Mouse (Mus musculus) hindbrain, embryonic 13.5 days (tissue): ENCODE measurements around the gene Ncoa7. TPM values are rescaled to one million over a fixed set of nuclear protein-coding genes. Genes with fewer than 3 reads are reported as not detected.

Experiments
- ATAC-seq: fragments of 200-750 bp; cut with Nextera tagmentation; 2 replicates; pipeline ENCODE4 v1.8.0; 2017; ENCODE audit warnings: moderate TSS enrichment; ENCODE audit not compliant: low FRiP score
- H3K27ac ChIP-seq: fragments of 300-500 bp; sonication (generic); 2 replicates; pipeline ENCODE4 v1.5.1; 2015; ENCODE audit warnings: inconsistent platforms, mild to moderate bottlenecking, moderate library complexity
- H3K27me3 ChIP-seq: fragments of 300-500 bp; sonication (generic); 2 replicates; pipeline ENCODE4 v1.6.1; 2015; ENCODE audit warnings: mild to moderate bottlenecking, inconsistent platforms
- H3K36me3 ChIP-seq: fragments of 300-500 bp; sonication (generic); 2 replicates; pipeline ENCODE4 v1.6.1; 2015; ENCODE audit warnings: mild to moderate bottlenecking, inconsistent platforms
- H3K4me1 ChIP-seq: fragments of 300-500 bp; sonication (generic); replicated peaks from 2 replicates; pipeline ENCODE4 v1.6.1; 2015; ENCODE audit warnings: inconsistent platforms
- H3K4me2 ChIP-seq: fragments of 300-500 bp; sonication (generic); 2 replicates; pipeline ENCODE4 v1.6.1; 2015; ENCODE audit warnings: inconsistent platforms, mild to moderate bottlenecking, moderate library complexity
- H3K4me3 ChIP-seq: fragments of 300-500 bp; sonication (generic); 2 replicates; pipeline ENCODE4 v1.5.1; 2015; ENCODE audit warnings: mild to moderate bottlenecking, inconsistent platforms
- H3K9ac ChIP-seq: fragments of 300-500 bp; sonication (generic); 2 replicates; pipeline ENCODE4 v1.6.1; 2015; ENCODE audit warnings: mild to moderate bottlenecking, inconsistent platforms
- H3K9me3 ChIP-seq: fragments of 300-500 bp; sonication (generic); 2 replicates; pipeline ENCODE4 v1.6.1; 2016; ENCODE audit warnings: inconsistent platforms
- WGBS: fragments of 180-500 bp; shearing (Covaris S2); methylation state at CpG from one replicate; pipeline ENCODE4 v1.1.7; 2015; 5-methylcytosine and 5-hydroxymethylcytosine counted together
- polyA plus RNA-seq: library from polyadenylated mRNA; unstranded; fragments of >200 nt; fragmentation: Nextera tagmentation; extraction: Ambion mirVana; gene quantifications from 2 replicates; pipeline ENCODE4 v1.2.1, GENCODE M21; 2015

Ncoa7 gene
- polyA plus RNA-seq = 12.6 and 13.1 TPM in 2 replicates

DNA sequence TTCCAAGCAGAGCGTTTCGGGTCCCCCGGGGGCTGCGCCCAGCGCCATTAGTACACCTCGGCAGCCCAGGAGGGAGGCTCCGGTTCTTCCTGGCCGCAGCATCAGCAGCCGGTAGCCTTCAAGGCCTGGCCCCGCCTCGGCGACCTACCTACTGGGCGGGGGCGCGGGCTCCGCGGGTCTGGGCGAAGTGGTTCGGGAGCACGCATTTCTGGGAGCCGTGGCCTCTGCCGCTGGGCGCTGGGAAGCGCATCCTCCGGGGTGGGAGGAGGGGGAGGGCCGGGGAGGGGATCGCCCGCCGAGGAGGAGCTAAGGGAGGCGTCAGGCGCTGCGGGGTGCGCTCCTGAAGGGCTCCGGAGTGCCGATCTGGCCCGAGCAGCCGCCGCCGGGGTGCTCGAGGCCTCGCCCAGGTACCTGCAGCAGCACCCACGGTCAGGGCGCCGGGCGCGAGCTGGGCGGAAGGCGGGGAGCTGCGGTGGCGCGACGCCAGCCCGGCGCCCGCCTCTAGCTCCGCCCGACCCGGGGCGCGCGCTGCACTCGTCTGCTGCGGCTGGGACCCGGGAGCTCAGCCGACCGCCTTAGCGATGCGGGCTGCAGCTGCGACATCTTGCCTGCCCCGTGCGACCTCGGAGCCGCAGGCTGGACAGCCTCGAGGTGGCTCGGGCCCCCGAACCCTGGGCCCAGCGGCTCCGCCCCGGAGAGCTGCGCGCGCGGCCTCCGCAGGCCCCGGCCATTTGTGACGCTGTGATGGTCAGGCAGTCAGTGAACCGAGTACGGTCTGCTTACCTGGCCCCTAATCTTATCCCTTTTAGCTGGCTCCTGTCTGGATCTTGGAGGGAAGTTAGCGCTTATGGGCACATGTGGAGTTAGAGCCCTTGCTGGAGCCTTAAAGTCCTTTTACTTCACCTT is at the start of gene Ncoa7:
Gene Ncoa7, minus strand, starts transcription at position 646 of the 906 bp plus-strand sequence.
- H3K27ac ChIP-seq = peak within 1 kb of the TSS; percentile 97
- under 1% methylated on average over 71 of the region's 89 CpGs for WGBS
- no peaks in the 10 kb centered on the region for H3K9me3 ChIP-seq
- peak within 1 kb of the TSS; percentile 84 for H3K4me3 ChIP-seq
- H3K9ac ChIP-seq = peak within 1 kb of the TSS; percentile 91
- ATAC-seq = peak; percentile 94
- H3K4me1 ChIP-seq = peaks cover 10% of the 10 kb centered on the region
- H3K4me2 ChIP-seq = peak within 1 kb of the TSS; percentile 64
- H3K27me3 ChIP-seq = 0 out of 2 replicates have a peak, but pooled peaks cover 2% of the 10 kb centered on the region
- H3K36me3 ChIP-seq = no peaks in the 10 kb centered on the region

DNA sequence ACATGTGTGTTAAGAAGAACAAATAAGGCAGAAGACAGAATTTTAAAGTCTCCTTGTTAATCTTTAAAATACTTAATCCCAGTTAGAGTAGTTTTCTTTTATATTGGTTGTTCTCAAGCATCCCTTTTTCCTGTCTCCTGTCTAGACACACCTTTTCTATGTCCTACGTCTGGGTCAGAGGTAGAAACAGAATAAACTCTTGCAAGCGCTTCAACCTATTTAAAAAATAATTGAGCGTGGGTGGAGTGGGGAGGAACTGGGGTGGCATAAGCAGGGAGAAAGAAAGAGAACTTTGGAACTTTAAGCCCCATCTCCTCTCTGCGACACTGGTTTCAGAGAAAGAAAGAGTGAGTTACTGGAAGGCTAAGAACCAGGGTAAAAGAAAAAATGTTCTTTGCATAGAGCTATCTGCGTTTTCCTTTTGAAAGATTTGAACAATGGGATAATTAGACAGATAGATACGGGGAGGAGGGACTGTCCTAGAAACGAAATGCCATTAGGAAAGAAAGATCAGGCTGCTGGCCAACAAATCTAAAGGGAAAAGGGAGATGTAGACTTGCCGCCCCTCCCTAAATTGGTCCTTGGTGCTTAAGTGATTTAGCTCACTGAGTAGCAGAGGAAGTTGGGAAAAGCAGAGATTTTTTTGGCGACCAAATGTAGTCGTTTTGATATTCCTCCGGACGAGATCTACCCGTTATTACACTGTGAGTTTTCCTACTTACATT is 42.1 kb upstream of the Ncoa7 start:
- no peak for ATAC-seq
- no peak overlapping the region for H3K4me2 ChIP-seq
- H3K9ac ChIP-seq = no peak overlapping the region
- H3K36me3 ChIP-seq = no peaks in the 10 kb centered on the region
- H3K4me1 ChIP-seq = peaks cover 25% of the 10 kb centered on the region
- H3K27ac ChIP-seq = no peak overlapping the region
- WGBS = 17% methylated on average over 13 of the region's 13 CpGs
- peaks cover 67% of the 10 kb centered on the region for H3K27me3 ChIP-seq
- no peak overlapping the region for H3K4me3 ChIP-seq
- no peaks in the 10 kb centered on the region for H3K9me3 ChIP-seq

DNA sequence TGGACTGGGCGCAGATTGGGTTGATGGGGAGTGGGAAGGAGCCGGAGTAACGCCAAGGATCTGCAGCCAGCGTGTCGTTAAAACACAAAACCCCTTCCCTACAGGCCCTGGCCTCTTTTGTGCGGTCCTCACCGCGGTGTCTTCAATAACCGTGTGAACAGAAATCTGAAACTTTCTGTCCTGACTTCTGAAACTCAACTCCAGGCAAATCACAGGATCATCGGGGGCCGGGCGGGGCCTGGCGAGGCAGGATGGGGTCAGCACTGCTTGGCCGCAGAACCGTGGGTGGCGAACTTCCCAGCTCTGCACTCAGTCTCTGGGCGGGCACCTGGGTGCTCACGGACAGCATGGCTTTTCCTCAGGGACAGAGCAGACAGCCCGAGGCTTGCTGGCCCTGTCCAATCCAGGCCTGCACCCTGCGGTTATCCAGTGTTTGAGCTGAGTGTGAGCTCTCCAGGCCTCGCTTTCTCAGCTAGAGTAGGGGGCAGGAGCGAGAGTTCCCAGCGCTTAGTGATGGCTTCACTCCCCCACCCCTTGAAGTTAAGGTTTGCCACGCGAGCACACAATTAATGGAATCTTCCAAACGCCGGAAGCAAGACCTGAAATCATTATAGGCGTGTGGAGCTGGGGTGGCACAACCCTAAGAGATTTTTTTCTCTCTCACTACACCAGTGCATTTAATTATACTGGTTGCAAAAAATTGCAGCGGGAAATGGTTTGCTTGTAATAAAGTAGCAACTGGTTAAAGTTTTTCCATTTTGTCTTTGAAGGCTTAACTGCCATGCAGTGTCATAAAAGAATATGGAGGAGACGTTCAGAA is 41.3 kb upstream of the Ncoa7 start:
- Histone ChIP-seq H3K4me3 (peak overlapping the region; percentile 54), H3K4me1 (peaks cover 25% of the 10 kb centered on the region), H3K27ac (peak overlapping the region; percentile 20; the same call in 1 of the 2 replicates), H3K9me3 (no peaks in the 10 kb centered on the region), H3K4me2 (peak overlapping the region; percentile 79), H3K27me3 (peaks cover 67% of the 10 kb centered on the region), H3K36me3 (no peaks in the 10 kb centered on the region), H3K9ac (0 out of 2 replicates have a peak overlapping the region, but pooled peaks have one; percentile 39)
- WGBS = 2% methylated on average over 30 of the region's 30 CpGs
- ATAC-seq = no peak

DNA sequence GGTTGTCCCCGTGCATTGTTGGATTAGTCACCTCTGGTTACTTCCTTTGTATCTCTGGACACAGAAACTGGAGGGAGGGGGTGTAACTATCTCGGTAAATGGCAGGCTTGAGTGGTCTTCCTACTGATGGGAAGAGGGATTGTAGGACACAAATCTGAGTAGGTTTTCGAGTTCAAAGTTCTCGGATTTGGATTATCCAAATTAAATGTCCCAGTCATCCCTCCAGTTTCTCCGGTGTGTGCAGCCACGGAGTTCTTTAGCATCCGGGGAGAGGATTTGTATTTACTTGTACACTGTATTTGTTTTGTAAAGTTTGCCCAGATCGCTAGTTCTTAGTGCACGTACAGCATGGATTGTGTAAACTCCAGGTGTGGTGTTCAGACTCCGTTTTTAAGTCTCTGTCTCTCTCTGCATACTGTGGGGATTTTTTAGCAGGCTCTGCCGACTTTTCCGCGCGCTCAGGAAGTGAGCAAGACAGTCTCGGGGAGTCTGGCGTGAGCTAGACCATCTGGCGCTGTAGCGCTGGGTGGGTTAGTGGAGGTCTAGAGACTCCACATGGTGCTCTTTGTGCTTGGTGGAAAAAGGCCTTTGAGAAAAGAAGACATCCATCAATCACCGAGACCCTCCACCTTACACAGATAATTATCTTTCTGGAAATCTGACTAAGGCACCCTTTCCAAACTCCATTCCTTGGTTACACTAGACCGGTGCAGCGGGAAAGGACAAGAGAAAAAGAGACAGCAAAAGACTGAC is 40.5 kb upstream of the Ncoa7 start:
- peak overlapping the region; percentile 79 for H3K4me2 ChIP-seq
- H3K9me3 ChIP-seq = no peaks in the 10 kb centered on the region
- H3K27me3 ChIP-seq = peaks cover 67% of the 10 kb centered on the region
- ATAC-seq = no peak
- H3K4me3 ChIP-seq = peak overlapping the region; percentile 54
- peak overlapping the region; percentile 40 for H3K27ac ChIP-seq
- peak overlapping the region; percentile 61; the same call in 1 of the 2 replicates for H3K9ac ChIP-seq
- peaks cover 25% of the 10 kb centered on the region for H3K4me1 ChIP-seq
- under 1% methylated on average over 21 of the region's 21 CpGs for WGBS
- no peaks in the 10 kb centered on the region for H3K36me3 ChIP-seq

DNA sequence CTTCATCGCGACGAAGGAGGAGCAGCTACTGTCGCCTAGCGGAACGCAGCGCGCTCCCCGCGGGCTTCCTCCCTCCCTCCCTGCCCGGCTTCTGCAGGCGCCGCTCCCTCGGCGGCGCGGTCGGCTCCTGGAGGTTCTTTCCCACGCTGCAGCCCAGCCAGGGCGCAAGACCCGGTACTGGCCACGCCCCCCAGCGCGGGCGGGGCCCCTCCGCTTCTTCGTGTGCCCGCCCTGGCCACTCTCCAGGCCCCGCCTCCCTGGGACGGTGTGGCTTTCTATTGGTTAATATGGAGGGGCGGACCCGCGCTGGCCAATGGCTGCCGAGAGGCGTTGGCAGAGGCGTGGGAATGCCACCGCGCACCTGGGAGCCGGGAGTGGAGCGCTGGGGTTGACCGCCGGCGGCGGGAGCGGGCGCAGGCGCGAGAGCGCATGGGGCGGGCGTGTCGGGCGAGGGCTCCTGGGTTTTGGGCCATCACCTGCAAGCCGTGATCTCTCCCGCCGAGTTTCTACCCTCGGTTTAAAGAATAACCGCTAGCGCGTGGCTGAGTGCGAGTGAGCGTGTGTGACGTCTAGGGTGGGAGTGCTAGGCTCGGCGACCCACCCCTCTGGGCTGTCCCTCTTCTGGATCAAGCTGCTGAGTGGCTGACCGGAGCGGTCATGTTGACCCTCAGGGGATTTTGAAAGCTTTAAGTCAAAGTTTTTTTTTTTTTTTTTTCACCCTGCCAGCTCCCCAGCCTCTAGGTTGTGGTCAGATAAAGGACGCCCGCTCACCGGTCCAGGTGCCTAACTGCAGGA is 39.7 kb upstream of the Ncoa7 start, which contains the start of gene Hey2:
Gene Hey2, minus strand, starts transcription at position 159 of the 795 bp plus-strand sequence.
- H3K27me3 ChIP-seq = peaks cover 63% of the 10 kb centered on the region
- under 1% methylated on average over 69 of the region's 70 CpGs for WGBS
- no peaks in the 10 kb centered on the region for H3K9me3 ChIP-seq
- peak within 1 kb of the TSS; percentile 54 for H3K4me3 ChIP-seq
- ATAC-seq = peak; percentile 100
- H3K9ac ChIP-seq = peak within 1 kb of the TSS; percentile 64
- peak within 1 kb of the TSS; percentile 79 for H3K4me2 ChIP-seq
- H3K27ac ChIP-seq = peak within 1 kb of the TSS; percentile 64; the same call in 1 of the 2 replicates
- no peaks in the 10 kb centered on the region for H3K36me3 ChIP-seq
- H3K4me1 ChIP-seq = peaks cover 25% of the 10 kb centered on the region

DNA sequence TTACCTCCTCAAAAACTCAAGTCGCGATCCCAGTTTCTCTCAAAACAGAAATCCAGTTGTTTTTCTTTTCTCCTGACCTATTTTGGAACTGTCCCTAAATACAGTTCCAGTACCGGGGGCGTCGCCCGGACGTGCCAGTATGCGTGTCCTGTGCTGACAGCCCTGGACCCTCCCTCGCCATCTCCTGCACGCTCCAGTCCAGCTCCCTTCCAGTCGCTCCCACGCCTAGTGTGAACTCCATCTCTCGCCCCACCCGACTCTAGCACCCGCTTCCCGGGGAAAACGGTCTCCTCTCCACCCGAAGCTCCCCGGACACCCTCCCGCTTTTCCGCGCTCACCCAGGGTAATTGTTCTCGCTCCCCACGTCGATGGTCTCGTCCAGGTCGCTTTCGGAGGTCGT is 39.1 kb upstream of the Ncoa7 start:
- H3K27me3 ChIP-seq = peaks cover 63% of the 10 kb centered on the region
- peak overlapping the region; percentile 64; the same call in 1 of the 2 replicates for H3K27ac ChIP-seq
- peak overlapping the region; percentile 54 for H3K4me3 ChIP-seq
- no peaks in the 10 kb centered on the region for H3K36me3 ChIP-seq
- H3K9me3 ChIP-seq = no peaks in the 10 kb centered on the region
- H3K4me2 ChIP-seq = peak overlapping the region; percentile 79
- H3K4me1 ChIP-seq = peaks cover 25% of the 10 kb centered on the region
- under 1% methylated on average over 29 of the region's 29 CpGs for WGBS
- peak; percentile 82 for ATAC-seq
- peak overlapping the region; percentile 64 for H3K9ac ChIP-seq

DNA sequence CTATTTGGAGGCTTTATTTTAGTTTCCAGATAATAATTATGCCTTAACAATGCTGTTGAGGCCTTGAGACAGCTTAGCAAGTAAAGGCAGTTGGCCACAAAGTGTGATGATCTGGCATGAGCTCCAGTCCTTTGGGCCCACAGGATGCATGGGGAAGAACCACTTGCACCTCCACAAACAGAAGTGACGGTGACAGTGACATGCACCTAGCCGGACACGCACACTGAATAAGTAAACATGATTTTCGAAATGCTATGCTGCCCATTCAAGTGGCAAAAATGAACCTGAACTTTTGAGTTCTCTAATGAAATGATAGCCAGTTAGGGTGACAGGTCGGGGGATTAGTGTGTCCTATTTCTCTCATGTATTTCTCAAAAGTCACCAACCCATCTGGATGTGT is 37.7 kb upstream of the Ncoa7 start:
- peaks cover 25% of the 10 kb centered on the region for H3K4me1 ChIP-seq
- no peaks in the 10 kb centered on the region for H3K36me3 ChIP-seq
- no peak for ATAC-seq
- no peak overlapping the region for H3K27ac ChIP-seq
- WGBS = 76% methylated on average over 5 of the region's 5 CpGs
- no peaks in the 10 kb centered on the region for H3K9me3 ChIP-seq
- no peak overlapping the region for H3K9ac ChIP-seq
- H3K4me3 ChIP-seq = peak overlapping the region; percentile 54
- H3K4me2 ChIP-seq = peak overlapping the region; percentile 30
- H3K27me3 ChIP-seq = peaks cover 49% of the 10 kb centered on the region

DNA sequence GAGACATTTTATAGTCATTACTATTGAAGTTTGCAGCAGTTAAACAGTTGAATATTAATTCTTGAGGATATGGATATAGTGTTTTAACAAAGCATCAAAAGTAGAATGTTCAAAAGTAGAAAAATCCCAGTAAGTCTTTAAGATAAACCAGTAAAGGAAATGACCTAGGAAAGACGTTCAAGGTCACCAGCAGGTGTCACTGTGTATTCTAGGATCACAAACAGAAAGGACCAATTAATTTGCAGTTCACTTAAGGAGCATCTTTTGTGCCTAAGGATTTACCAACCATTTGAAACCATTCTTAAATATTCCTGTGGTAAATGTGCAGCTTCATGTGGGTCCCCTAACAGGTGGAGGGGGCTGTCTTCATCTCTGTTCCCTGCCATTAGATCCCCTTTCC is 35.1 kb upstream of the Ncoa7 start:
- Histone ChIP-seq H3K36me3 (no peaks in the 10 kb centered on the region), H3K9me3 (no peaks in the 10 kb centered on the region), H3K27me3 (peaks cover 23% of the 10 kb centered on the region), H3K27ac (no peak overlapping the region), H3K4me3 (no peak overlapping the region), H3K9ac (no peak overlapping the region), H3K4me1 (peaks cover 8% of the 10 kb centered on the region), H3K4me2 (no peak overlapping the region)
- no peak for ATAC-seq
- WGBS = 9% methylated on average over 1 of the region's 1 CpGs

DNA sequence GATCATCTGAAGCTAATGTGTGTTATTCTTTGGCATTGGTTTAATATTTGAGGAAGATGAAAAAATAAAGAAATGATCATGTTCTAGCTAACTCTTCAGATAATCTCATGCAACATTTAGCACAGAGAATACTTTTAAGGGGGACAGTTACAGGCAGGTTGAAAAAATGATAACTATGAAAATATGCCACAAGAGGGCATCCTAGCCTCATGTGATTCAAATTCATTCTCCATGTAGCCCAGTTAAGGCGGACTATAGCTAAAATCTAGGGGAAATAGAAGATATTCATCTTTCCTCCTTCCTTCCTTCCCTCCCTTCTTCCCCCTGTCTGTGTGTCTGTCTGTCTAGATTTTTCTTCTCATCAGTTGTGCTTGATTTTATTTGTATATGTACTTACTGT is 21.9 kb upstream of the Ncoa7 start:
- 16% methylated on average over 1 of the region's 1 CpGs for WGBS

DNA sequence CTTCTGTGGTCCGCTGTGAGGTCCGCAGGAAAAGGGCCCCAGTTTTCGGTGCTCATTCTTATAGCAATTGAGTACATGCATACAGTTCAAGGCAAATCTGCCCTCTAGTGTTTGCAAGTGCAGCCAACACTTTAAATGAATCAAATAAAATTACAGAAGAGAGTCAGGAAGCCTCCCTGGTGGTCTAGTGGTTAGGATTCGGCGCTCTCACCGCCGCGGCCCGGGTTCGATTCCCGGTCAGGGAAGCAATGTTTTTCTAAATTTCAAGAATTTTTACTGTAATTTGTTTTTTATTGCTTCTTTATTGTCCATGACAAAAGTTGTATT is 7.8 kb upstream of the Ncoa7 start:
- Histone ChIP-seq H3K27me3 (no peaks in the 10 kb centered on the region), H3K4me1 (no peaks in the 10 kb centered on the region; the same call in 1 of the 2 replicates), H3K9ac (peak overlapping the region; percentile 63), H3K9me3 (no peaks in the 10 kb centered on the region), H3K36me3 (no peaks in the 10 kb centered on the region), H3K27ac (peak overlapping the region; percentile 60; the same call in 1 of the 2 replicates), H3K4me3 (peak overlapping the region; percentile 45), H3K4me2 (peak overlapping the region; percentile 47)
- WGBS = 8% methylated on average over 11 of the region's 11 CpGs
- ATAC-seq = peak; percentile 97

More for the DNA sequence above, 21.9 kb upstream of the Ncoa7 start:
- H3K4me3 ChIP-seq = no peak overlapping the region
- no peaks in the 10 kb centered on the region for H3K36me3 ChIP-seq
- no peak; the same call in 1 of the 2 replicates for ATAC-seq
- H3K27me3 ChIP-seq = no peaks in the 10 kb centered on the region
- no peak overlapping the region for H3K4me2 ChIP-seq
- no peak overlapping the region for H3K9ac ChIP-seq
- no peaks in the 10 kb centered on the region for H3K9me3 ChIP-seq
- no peaks in the 10 kb centered on the region for H3K4me1 ChIP-seq
- no peak overlapping the region for H3K27ac ChIP-seq
